Mouse (Mus musculus) hindlimb bud, embryonic 11.5 days (tissue): ENCODE data around the gene Ampd3.

Experiments used
- DNase-seq: peaks from one replicate; pipeline ENCODE4 v3.0.0-alpha.2; 2012; ENCODE audit warnings: low read depth, low spot score; ENCODE audit errors: extremely low spot score

The Ampd3 gene

GRCm38 (mm10) chr7:110769094-110769493, 1.1 kb downstream of the Ampd3 start:
- DNase-seq: no peak

GRCm38 (mm10) chr7:110770949-110771348, 2.9 kb downstream of the Ampd3 start:
- no peak for DNase-seq

- DNase-seq: no peak
Measured at GRCm38 (mm10) chr7:110772343-110772742, 4.3 kb downstream of the Ampd3 start.

GRCm38 (mm10) chr7:110773204-110774002, 5.4 kb downstream of the Ampd3 start:
- DNase-seq: no peak

- DNase-seq: no peak
Measured at GRCm38 (mm10) chr7:110774077-110774476, 6.1 kb downstream of the Ampd3 start.

- no peak for DNase-seq
Measured at GRCm38 (mm10) chr7:110774674-110775073, 6.7 kb downstream of the Ampd3 start.

- no peak for DNase-seq
Measured at GRCm38 (mm10) chr7:110777146-110778001, 9.4 kb downstream of the Ampd3 start.

GRCm38 (mm10) chr7:110778933-110779332, 10.9 kb downstream of the Ampd3 start:
- no peak for DNase-seq

GRCm38 (mm10) chr7:110779605-110780111, 11.7 kb downstream of the Ampd3 start:
- no peak for DNase-seq

GRCm38 (mm10) chr7:110780520-110780919, 12.5 kb downstream of the Ampd3 start:
- no peak for DNase-seq

GRCm38 (mm10) chr7:110781231-110781711, 13.3 kb downstream of the Ampd3 start:
- no peak for DNase-seq

GRCm38 (mm10) chr7:110782135-110782534, 14.1 kb downstream of the Ampd3 start:
- DNase-seq: no peak

GRCm38 (mm10) chr7:110782845-110783478, 15.0 kb downstream of the Ampd3 start:
- no peak for DNase-seq

GRCm38 (mm10) chr7:110784965-110785364, 17.0 kb downstream of the Ampd3 start:
- no peak for DNase-seq

- DNase-seq: no peak
Measured at GRCm38 (mm10) chr7:110785741-110786146, 17.7 kb downstream of the Ampd3 start.

GRCm38 (mm10) chr7:110787310-110787709, 19.3 kb downstream of the Ampd3 start:
- no peak for DNase-seq

GRCm38 (mm10) chr7:110790878-110791277, 22.9 kb downstream of the Ampd3 start:
- no peak for DNase-seq

- DNase-seq: no peak
Measured at GRCm38 (mm10) chr7:110792201-110792600, 24.2 kb downstream of the Ampd3 start.

GRCm38 (mm10) chr7:110792834-110793233, 24.8 kb downstream of the Ampd3 start:
- no peak for DNase-seq

- no peak for DNase-seq
Measured at GRCm38 (mm10) chr7:110794722-110795121, 26.7 kb downstream of the Ampd3 start.
